Mouse (Mus musculus): ENCODE measurements around the gene Acot5. TPM values are rescaled to one million over a fixed set of nuclear protein-coding genes. Genes with fewer than 3 reads are reported as not detected.
A peak's percentile ranks its signal among the peaks of the same experiment; 100 is the strongest.

Gene Acot5
- total and polyA plus RNA-seq, 2 experiments, result not detected

DNA sequence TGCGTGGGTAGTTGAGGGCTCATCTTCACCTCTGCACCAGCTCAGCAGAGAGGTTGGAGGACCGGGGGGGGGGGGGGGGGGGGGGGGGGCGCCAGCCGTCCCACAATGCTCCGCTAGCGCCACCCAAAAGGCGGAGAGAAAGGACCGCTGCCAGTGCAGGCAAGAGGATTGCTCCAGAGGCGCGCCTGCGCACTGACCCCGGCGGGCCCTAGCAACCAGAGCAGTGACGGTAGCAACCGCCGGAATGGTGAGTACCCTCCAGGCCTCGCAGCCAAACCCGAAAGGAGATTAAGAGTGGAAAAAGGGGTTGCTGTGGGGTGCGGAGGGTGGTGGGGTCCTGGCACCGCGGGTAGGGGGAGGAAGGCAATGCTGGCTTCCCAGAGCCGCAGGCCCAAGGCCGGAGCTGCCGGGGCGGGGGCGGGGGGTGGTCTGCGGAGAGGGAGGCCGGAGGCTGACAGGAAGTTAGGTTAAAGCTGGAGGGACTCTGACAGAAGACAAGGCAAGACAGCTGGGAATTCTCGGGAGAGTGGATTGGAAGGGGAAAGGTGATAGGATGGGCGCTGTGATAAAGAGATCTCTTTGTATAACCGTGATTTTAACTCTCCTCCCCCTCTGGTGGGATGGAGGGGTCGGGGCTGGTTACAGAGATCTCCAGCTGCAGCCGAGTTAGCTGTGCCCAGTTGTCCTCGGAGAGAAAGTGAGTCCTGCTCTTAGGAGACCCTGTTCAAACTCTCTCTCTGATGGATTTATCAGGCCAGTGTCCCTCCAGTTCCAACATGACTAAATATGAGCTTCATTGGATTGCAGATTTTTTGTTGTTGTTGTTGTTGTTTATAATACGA, 45.2 kb downstream of the Acot5 start, which contains the start of gene Dnal1:
Gene Dnal1, plus strand, starts transcription at position 214 of the 842 bp plus-strand sequence.
- Histone ChIP-seq H3K79me2 (ENCODE audit: control insufficient read depth, insufficient read depth, low read length) (no peaks in the 10 kb centered on the region), H3K36me3 (ENCODE audit: control insufficient read depth, insufficient read depth, low read length) (no peaks in the 10 kb centered on the region), H3K9ac (ENCODE audit: low read depth, low read length) (peak within 1 kb of the TSS; percentile 61), H3K4me3 (ENCODE audit: insufficient read depth, low read depth, low read length) (peak within 1 kb of the TSS; percentile 75), H3K4me1 (ENCODE audit: control insufficient read depth, insufficient read depth, low read length) (peaks cover 2% of the 10 kb centered on the region; the same call in 1 of the 2 replicates), H3K27ac (replicated peaks; ENCODE audit: insufficient read depth, low read depth, low read length) (no peak within 1 kb of the TSS), H3K27me3 (ENCODE audit: control insufficient read depth, insufficient read depth, low read length) (no peaks in the 10 kb centered on the region)
- 4% methylated on average over 32 of the region's 35 CpGs for WGBS
- DNase-seq (ENCODE audit: extremely low read depth, low read depth, low spot score), result peak; percentile 75
- TF ChIP-seq POLR2A (IDR thresholded peaks at IDR 0.05; ENCODE audit: extremely low read depth, insufficient read depth, low read length), result no peak

DNA sequence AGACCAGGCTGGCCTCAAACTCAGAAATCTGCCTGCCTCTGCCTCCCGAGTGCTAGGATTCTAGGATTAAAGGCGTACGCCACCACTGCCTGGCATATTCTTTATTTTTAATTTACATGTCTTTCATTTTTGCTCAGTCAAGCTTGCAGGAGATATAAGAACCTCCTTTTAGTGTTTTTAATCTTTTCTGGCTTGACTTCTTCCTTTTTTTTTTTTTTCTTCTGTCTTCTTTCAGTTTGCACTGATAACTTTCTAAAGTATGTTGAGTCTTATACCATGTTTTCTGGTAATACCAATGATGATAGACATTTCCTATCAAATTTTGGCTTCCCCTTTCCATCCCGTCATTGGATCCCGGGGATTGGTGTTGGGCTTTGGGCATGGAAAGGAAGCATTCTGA, 50.5 kb downstream of the Acot5 start:
- Histone ChIP-seq H3K36me3 (ENCODE audit: control insufficient read depth, insufficient read depth, low read length) (no peaks in the 10 kb centered on the region), H3K27me3 (ENCODE audit: control insufficient read depth, insufficient read depth, low read length) (no peaks in the 10 kb centered on the region), H3K4me1 (ENCODE audit: control insufficient read depth, insufficient read depth, low read length) (peaks cover 3% of the 10 kb centered on the region; the same call in 1 of the 2 replicates), H3K4me3 (ENCODE audit: insufficient read depth, low read depth, low read length) (no peak overlapping the region), H3K79me2 (ENCODE audit: control insufficient read depth, insufficient read depth, low read length) (no peaks in the 10 kb centered on the region), H3K27ac (replicated peaks; ENCODE audit: insufficient read depth, low read depth, low read length) (no peak overlapping the region), H3K9ac (ENCODE audit: low read depth, low read length) (no peak overlapping the region)
- DNase-seq (ENCODE audit: extremely low read depth, low read depth, low spot score), result no peak
- WGBS, result 94% methylated on average over 5 of the region's 5 CpGs
- TF ChIP-seq CTCF (IDR thresholded peaks at IDR 0.05; ENCODE audit: low read depth, low read length) (no peak), POLR2A (IDR thresholded peaks at IDR 0.05; ENCODE audit: extremely low read depth, insufficient read depth, low read length) (no peak)

Other genes starting within 250 kb of the Acot5 start
- 20.2 and 21.3 TPM in 2 replicates for gene Numb, start 147.4 kb upstream of the Acot5 start, total RNA-seq (2014; rRNA removed)
- gene Numb, start 147.4 kb upstream of the Acot5 start, polyA plus RNA-seq (2012; rRNA removed), result 38.5 and 46.7 TPM in 2 replicates
- gene Riox1, start 118.7 kb upstream of the Acot5 start, total RNA-seq (2014; rRNA removed), result 3.7 and 4.0 TPM in 2 replicates
- 5.5 and 7.7 TPM in 2 replicates for gene Riox1, start 118.7 kb upstream of the Acot5 start, polyA plus RNA-seq (2012; rRNA removed)
- gene Heatr4, start 84.5 kb upstream of the Acot5 start, total RNA-seq (2014; rRNA removed), result not detected in 2 replicates
- not detected in 2 replicates for gene Heatr4, start 84.5 kb upstream of the Acot5 start, polyA plus RNA-seq (2012; rRNA removed)
- gene Acot2, start 81.5 kb upstream of the Acot5 start, total RNA-seq (2014; rRNA removed), result 10.1 and 11.2 TPM in 2 replicates
- 7.9 and 8.6 TPM in 2 replicates for gene Acot2, start 81.5 kb upstream of the Acot5 start, polyA plus RNA-seq (2012; rRNA removed)
- gene Acot1, start 59.8 kb upstream of the Acot5 start, total RNA-seq (2014; rRNA removed), result 26.1 and 30.8 TPM in 2 replicates
- 24.5 and 40.9 TPM in 2 replicates for gene Acot1, start 59.8 kb upstream of the Acot5 start, polyA plus RNA-seq (2012; rRNA removed)
- gene Acot4, start 30.9 kb upstream of the Acot5 start, total RNA-seq (2014; rRNA removed), result 43.4 and 53.4 TPM in 2 replicates
- gene Acot4, start 30.9 kb upstream of the Acot5 start, polyA plus RNA-seq (2012; rRNA removed), result 44.7 and 71.6 TPM in 2 replicates
- gene Gm49366, start 30.4 kb upstream of the Acot5 start, total RNA-seq (2014; rRNA removed), result not detected in 2 replicates
- not detected in 2 replicates for gene Gm49366, start 30.4 kb upstream of the Acot5 start, polyA plus RNA-seq (2012; rRNA removed)
- 45.4 and 58.2 TPM in 2 replicates for gene Acot3, start 17.2 kb upstream of the Acot5 start, total RNA-seq (2014; rRNA removed)
- 33.7 and 59.9 TPM in 2 replicates for gene Acot3, start 17.2 kb upstream of the Acot5 start, polyA plus RNA-seq (2012; rRNA removed)
- 0.74 and 1.1 TPM in 2 replicates for gene Acot6, start 31.3 kb downstream of the Acot5 start, total RNA-seq (2014; rRNA removed)
- gene Acot6, start 31.3 kb downstream of the Acot5 start, polyA plus RNA-seq (2012; rRNA removed), result 0.97 and 1.1 TPM in 2 replicates
- gene Dnal1, start 45.0 kb downstream of the Acot5 start, total RNA-seq (2014; rRNA removed), result 0.40 and 0.46 TPM in 2 replicates
- gene Dnal1, start 45.0 kb downstream of the Acot5 start, polyA plus RNA-seq (2012; rRNA removed), result 0.29 and 0.38 TPM in 2 replicates
- 0.18 and 0.20 TPM in 2 replicates for gene Pnma1, start 79.2 kb downstream of the Acot5 start, total RNA-seq (2014; rRNA removed)
- gene Pnma1, start 79.2 kb downstream of the Acot5 start, polyA plus RNA-seq (2012; rRNA removed), result not detected in 2 replicates
- gene Elmsan1, start 149.6 kb downstream of the Acot5 start, total RNA-seq (2014; rRNA removed), result 2.3 and 3.2 TPM in 2 replicates
- gene Elmsan1, start 149.6 kb downstream of the Acot5 start, polyA plus RNA-seq (2012; rRNA removed), result 3.4 and 3.8 TPM in 2 replicates
- 61.9 and 75.3 TPM in 2 replicates for gene Ptgr2, start 215.9 kb downstream of the Acot5 start, total RNA-seq (2014; rRNA removed)
- gene Ptgr2, start 215.9 kb downstream of the Acot5 start, polyA plus RNA-seq (2012; rRNA removed), result 16.3 and 18.5 TPM in 2 replicates
- gene Zfp410, start 247.5 kb downstream of the Acot5 start, total RNA-seq (2014; rRNA removed), result 20.4 and 23.2 TPM in 2 replicates
- gene Zfp410, start 247.5 kb downstream of the Acot5 start, polyA plus RNA-seq (2012; rRNA removed), result 11.8 and 12.5 TPM in 2 replicates

Measured in liver, adult 2 months (tissue).